Mouse (Mus musculus) cortical plate, adult 2 months (tissue): Measurements from ENCODE around the gene Map3k21. TPM values are rescaled to one million over a fixed set of nuclear protein-coding genes. Genes with fewer than 3 reads are reported as not detected.
A peak's percentile ranks its signal among the peaks of the same experiment; 100 is the strongest.

Experiments
- H3K27ac ChIP-seq: fragments of 200-500 bp; 2 replicates; pipeline ENCODE4 v1.5.1; 2012; ENCODE audit warnings: low read length, control low read depth, inconsistent platforms; ENCODE audit not compliant: insufficient read depth
- H3K4me1 ChIP-seq: fragments of 200-500 bp; 2 replicates; pipeline ENCODE4 v1.6.1; 2011; ENCODE audit warnings: low read length; ENCODE audit not compliant: control insufficient read depth, insufficient read depth
- H3K4me3 ChIP-seq: fragments of 200-500 bp; 2 replicates; pipeline ENCODE4 v1.5.1; 2011; ENCODE audit warnings: mild to moderate bottlenecking, low read length, control low read depth; ENCODE audit not compliant: insufficient read depth
- CTCF ChIP-seq: fragments of 200-500 bp; IDR thresholded peaks from 2 replicates; pipeline ENCODE4 v1.5.1; 2011; ENCODE audit warnings: mild to moderate bottlenecking, control low read depth, low read length; ENCODE audit not compliant: insufficient read depth; ENCODE audit errors: extremely low read depth
- POLR2A ChIP-seq: fragments of 200-500 bp; IDR thresholded peaks from 2 replicates; pipeline ENCODE4 v1.6.1; 2011; ENCODE audit warnings: mild to moderate bottlenecking, low read length, control low read depth; ENCODE audit not compliant: insufficient read depth; ENCODE audit errors: extremely low read depth
- polyA plus RNA-seq: library from polyadenylated mRNA; depleted of rRNA; stranded (reverse); fragments of >200 nt; gene quantifications from 2 replicates; pipeline ENCODE4 v1.2.3, GENCODE M21; 2012

The Map3k21 gene
- polyA plus RNA-seq, 1 experiment, result 2.4 TPM

DNA sequence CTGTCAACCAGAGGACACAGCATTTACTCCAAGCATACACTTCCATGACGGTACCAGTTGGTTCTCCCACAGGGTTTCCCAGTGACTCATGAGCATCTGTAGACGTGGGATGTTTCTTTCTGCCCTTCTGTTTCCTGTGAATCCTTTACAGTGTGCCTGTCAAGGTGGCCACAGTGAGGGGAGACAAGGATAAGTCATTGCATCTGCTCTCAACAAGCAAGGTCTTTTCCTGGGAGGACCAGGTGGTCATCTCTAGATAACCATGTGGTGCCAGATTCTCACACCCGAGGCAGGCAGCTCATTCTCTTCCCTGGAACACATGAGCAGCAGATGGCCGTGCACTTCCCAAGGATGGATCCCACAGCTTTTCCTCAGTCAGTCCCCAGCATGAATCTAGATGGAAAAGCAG is 49.1 kb downstream of the Map3k21 start:
- Histone ChIP-seq H3K27ac (peak overlapping the region; percentile 79; the same call in 1 of the 2 replicates), H3K4me3 (no peak overlapping the region), H3K4me1 (peaks cover 3% of the 10 kb centered on the region)
- TF ChIP-seq CTCF (no peak), POLR2A (no peak)

DNA sequence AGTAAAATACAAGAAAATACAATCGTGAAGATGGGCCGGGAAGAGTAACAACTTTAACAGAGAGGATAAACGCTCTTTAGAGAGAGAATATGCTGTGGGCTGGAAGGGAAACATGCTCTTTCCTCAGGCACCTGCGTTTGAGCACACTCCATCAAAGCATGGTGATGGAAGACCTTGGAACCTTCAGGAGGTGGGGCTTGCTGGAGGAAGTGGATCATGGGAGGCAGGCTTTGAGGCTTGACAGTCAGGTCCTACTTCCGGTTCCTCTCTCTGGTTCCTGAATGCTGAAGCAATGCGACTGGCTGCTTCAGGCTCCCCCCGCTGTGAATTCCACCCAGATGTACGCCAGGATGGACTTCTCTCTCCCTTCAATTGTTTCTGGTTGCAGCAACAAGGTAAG is 49.8 kb downstream of the Map3k21 start:
- Histone ChIP-seq H3K4me3 (peak overlapping the region; percentile 30), H3K4me1 (peaks cover 3% of the 10 kb centered on the region), H3K27ac (no peak overlapping the region; the same call in 1 of the 2 replicates)
- TF ChIP-seq CTCF (no peak), POLR2A (0 out of 2 replicates have a peak, but pooled peaks have one; percentile 34)

DNA sequence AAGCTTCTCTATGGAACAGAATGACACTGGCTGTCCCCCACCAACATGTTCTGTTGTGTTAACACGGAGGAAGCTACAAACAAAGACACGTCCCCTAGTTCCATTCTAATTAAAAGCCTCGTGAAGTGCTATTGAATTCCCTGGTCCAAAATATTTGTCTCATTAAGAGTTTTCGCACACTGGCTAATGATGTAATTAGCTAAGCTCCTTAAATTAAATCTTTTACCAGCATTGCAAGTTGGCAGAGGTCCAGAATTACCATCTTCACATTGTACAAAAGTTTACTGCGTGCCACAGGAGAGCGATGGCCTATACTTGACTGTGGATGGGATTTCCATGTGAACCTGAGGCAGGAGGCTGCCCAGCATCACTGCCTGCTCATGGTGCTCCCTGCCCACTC is 51.5 kb downstream of the Map3k21 start:
- Histone ChIP-seq H3K27ac (no peak overlapping the region), H3K4me1 (peaks cover 4% of the 10 kb centered on the region), H3K4me3 (no peak overlapping the region)
- TF ChIP-seq POLR2A (no peak), CTCF (no peak)

DNA sequence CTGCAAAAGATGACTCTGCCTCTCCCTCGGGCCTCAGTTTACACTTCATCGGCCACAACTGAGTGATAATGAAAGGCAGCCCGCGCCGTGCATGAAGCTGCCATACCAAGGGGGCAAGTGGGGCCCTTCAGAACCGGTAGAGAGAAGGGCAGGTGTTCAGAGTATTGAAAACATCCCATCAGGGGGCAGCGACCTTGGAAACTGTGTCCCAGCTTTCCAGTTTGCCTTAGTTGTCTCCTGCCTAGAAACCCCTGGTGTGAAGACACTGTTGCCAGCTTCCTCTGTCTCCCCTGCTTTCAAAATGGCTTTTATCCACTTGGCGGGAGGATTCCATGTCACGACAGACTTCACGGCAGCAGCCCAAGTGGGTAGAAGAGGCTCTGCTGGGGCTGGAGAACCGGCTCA is 53.6 kb downstream of the Map3k21 start:
- no peak overlapping the region for H3K27ac ChIP-seq
- peaks cover 4% of the 10 kb centered on the region; the same call in 1 of the 2 replicates for H3K4me1 ChIP-seq
- H3K4me3 ChIP-seq, result no peak overlapping the region
- no peak for TF ChIP-seq POLR2A
- TF ChIP-seq CTCF, result no peak

DNA sequence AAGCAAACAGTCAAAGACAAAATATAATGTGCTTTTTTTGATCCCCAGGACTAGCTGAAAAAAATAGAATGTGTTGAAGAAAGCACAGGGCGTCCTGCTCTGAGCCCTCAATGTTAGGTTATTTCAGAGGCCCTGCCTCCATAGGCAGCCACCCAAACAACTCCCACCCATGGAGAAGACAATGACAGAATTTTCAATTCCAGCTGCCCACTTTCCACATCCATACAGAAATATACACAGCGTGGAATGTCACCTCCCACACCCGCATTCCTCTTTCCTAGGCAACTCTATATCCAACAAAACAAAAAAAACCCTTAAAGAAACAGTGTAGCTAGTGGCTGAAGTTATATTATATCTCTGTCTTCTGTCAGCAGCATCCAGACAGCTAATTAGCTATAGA is 61.1 kb downstream of the Map3k21 start:
- Histone ChIP-seq H3K27ac (no peak overlapping the region), H3K4me1 (no peaks in the 10 kb centered on the region), H3K4me3 (no peak overlapping the region)
- TF ChIP-seq POLR2A (no peak), CTCF (no peak)

DNA sequence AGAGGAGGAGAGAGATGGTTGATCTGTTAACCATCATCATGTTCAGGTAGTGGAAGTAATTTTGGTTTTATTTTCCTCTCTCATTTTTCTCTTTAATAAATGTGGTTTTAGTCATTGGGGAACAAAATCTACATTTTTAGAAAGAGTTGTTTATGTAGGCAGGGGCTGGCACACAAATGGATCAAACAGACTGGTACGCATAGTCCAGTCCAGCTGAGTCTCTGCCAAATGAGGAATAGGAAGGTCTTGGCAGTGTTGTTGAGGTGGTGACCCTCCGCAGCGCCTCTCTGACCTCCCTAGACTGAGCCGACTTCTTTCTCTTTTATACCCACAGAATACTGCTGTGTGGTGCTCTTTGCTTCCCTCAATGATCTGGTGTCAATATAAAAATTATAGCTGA is 65.7 kb downstream of the Map3k21 start:
- H3K4me3 ChIP-seq, result no peak overlapping the region
- H3K27ac ChIP-seq, result no peak overlapping the region
- H3K4me1 ChIP-seq, result no peaks in the 10 kb centered on the region
- TF ChIP-seq POLR2A, result no peak
- no peak for TF ChIP-seq CTCF

DNA sequence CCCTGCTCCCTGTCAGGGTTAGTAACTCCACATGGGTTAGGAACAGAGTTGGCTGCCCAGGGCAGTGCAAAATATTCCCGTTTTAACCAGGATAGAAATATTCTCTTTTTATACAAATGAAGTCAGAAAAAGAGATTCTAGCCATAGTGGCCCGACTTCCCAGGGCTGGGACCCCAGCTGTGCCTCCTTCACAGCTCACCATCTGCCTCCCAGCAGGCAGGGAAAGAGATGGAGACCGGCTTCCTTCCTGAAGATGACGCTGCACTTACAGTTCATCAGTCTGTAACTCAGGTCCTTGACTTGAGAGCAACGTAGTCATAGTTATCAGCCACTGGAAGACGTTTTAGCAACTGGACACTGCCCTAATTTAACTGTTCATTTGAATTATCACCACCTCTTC is 70.6 kb downstream of the Map3k21 start:
- Histone ChIP-seq H3K4me3 (no peak overlapping the region), H3K4me1 (peaks cover 3% of the 10 kb centered on the region), H3K27ac (no peak overlapping the region)
- no peak for TF ChIP-seq POLR2A
- TF ChIP-seq CTCF, result no peak

DNA sequence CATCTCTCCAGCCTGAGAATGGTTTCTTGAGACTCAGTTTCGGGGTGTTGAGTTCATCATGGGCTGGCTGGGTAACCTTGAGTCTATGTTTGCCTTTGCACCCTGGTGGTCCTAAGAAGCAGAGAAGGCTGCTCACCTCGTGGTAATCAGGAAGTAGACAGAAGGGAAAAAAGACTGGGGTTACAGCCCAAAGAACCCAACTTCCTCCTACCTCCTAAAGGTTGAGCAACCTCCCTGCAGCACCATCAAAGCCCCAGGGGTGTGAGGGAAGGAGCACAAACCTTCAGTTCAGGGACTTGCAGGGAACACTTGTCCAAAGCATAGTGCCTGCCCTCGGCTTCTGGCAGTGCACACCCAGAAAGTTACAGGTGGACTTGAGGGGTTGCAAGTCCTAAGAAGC is 73.3 kb downstream of the Map3k21 start:
- Histone ChIP-seq H3K27ac (no peak overlapping the region), H3K4me1 (peaks cover 6% of the 10 kb centered on the region), H3K4me3 (no peak overlapping the region)
- TF ChIP-seq CTCF (no peak), POLR2A (no peak)

DNA sequence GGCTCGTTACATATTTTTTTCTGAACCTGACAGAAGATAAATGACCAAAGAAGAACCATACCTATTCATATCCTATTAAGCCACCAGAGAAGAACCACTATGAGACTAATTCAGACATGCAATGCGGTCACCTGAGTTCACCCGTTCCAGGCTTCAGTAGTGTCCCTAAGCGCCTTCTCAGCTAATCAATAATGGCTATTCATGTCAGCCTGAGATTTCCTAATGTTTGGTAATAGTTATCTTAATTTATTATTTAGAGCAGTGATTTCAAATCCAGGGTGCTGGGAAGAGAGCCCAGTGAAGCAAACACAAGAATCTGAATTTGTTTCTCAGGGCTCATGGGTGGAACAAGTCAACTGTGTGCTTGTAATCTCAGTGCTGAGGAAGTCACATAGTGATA is 73.9 kb downstream of the Map3k21 start:
- Histone ChIP-seq H3K4me1 (peaks cover 6% of the 10 kb centered on the region), H3K4me3 (no peak overlapping the region)
- TF ChIP-seq CTCF (no peak), POLR2A (no peak)

DNA sequence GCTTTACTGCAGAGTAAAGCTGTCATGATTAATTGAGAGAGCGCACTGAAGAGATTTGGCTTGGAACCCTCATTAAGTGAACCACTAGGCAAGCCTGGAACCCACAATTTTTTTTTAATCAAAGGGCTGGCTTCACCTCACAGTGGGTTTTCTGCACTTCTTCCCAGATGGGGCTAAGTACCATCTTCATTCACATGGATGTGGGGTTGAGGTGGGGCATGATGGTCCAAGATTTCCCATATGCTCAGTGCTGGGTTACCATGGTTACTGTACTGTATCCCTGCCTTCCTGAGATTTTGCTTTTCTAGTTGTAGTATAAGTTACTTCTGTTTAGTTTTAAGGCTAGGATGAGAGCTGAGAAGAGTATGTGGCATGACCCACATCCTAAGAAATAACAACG is 75.1 kb downstream of the Map3k21 start:
- Histone ChIP-seq H3K27ac (no peak overlapping the region; the same call in 1 of the 2 replicates), H3K4me1 (peaks cover 6% of the 10 kb centered on the region), H3K4me3 (no peak overlapping the region)
- TF ChIP-seq CTCF (no peak), POLR2A (no peak)

More for the DNA sequence above, 73.9 kb downstream of the Map3k21 start:
- H3K27ac ChIP-seq, result no peak overlapping the region
